Mouse (Mus musculus) gastrocnemius, postnatal 36 days (tissue): ENCODE measurements around the gene Tectb. TPM values are rescaled to one million over a fixed set of nuclear protein-coding genes. Genes with fewer than 3 reads are reported as not detected.
"Not testable (repeated sequence)": the region's sequence is repeated elsewhere in the genome, so short reads cannot be mapped to it uniquely, and the experiment has no call there.

ENCODE experiments used
- DNase-seq, 2 experiments: peaks; one replicate each; pipeline ENCODE4 v3.0.0; 2022
- intact Hi-C: fragments of 180-260 bp; cut with DNase I; formaldehyde crosslinking; loops from one replicate; pipeline ENCODE4 v1.15.1; 2025
- long read RNA-seq, 2 experiments: library from polyadenylated mRNA; stranded (forward); transcript quantifications; one replicate each; pipeline ENCODE4 v2.0.0; 2021
- total RNA-seq, 2 experiments: library from RNA; stranded (reverse); gene quantifications; 2 replicates each; pipeline ENCODE4 v1.2.3; 2021

Tectb gene
- total RNA-seq, result under 1 TPM in 1 of 2 experiments, not detected in 1; 0.18 TPM
- long read RNA-seq, experiment 1, partial matches to known transcripts, result 0 of 1 reads
- long read RNA-seq, experiment 1, other reads (novel, unspliced or antisense), result 1 of 1 reads
- long read RNA-seq, experiment 2, result 0 reads

- no peak for DNase-seq
- intact Hi-C loops, result loop anchor here (5.0 kb wide), 1 partner anchor 38 kb away; no protein-coding TSS in a partner anchor
These were observed at the start of gene Tectb for GRCm38 (mm10) chr19:55180433-55180832. TSS of gene Tectb (plus strand) at chr19:55180733.

DNA sequence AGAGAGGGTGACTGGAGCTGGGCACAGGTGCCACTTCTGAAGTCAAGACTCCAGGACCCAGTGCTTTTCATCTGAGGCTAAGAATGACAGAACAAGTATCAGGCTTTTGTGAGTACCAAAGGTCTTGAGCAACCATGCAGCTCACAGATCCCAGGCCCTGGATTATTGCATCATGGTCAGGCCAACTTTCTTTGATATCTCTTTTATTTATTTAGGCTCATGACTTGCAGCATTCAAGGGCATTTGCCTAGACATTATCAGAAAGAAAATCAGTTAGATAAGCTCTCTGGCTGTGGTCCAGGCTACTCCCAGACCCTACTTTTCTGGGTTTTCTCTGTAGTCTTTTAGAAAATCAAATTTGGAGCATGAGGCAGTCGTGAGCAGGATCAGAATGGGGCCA, 48.8 kb upstream of the Tectb start:
- DNase-seq, result no peak
- intact Hi-C loops, result no loop called here

DNA sequence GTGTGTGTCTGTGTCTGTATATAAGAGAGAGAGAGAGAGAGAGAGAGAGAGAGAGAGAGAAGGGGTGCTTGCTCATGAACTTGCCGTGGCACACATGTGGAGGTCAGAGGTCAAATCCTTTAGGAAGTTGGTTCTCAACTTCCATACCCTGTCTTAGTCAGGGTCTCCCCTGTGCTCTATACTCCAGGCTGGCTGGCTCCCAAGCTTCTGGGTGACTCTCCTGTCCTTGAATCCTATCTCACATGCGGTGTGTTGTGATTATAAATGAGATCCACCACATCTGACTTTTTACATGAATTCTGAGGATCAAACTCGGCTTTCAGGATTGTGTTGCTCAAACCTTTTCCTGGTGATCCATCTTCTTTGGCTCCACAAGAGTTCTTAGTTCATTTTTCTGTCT, 48.1 kb upstream of the Tectb start:
- intact Hi-C loops, result no loop called here

DNA sequence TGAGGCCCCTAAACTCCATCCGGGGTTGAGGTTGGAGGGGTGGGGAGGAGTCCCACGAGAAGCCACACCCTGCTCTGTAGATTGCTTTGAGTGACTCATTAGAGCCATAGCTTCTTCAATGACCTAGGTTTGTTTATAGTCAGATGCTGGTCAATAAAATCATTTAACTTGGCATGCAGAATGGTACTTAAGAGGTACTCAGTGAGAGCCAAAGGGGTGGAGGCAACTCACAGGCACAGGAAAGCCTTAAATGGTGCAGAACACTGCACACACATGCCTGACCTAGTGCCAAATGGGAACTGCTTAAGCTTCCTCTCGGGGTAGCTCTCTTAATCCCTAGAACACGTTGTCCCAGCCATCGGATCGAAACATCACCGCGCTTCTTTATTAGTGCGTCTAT, 46.0 kb upstream of the Tectb start:
- intact Hi-C loops, result no loop called here

More for the DNA sequence above, 48.1 kb upstream of the Tectb start:
- no peak for DNase-seq

GRCm38 (mm10) chr19:55135918-55136317, 44.6 kb upstream of the Tectb start:
- no peak for DNase-seq
- intact Hi-C loops, result no loop called here

More for the DNA sequence above, 46.0 kb upstream of the Tectb start:
- no peak for DNase-seq

DNA sequence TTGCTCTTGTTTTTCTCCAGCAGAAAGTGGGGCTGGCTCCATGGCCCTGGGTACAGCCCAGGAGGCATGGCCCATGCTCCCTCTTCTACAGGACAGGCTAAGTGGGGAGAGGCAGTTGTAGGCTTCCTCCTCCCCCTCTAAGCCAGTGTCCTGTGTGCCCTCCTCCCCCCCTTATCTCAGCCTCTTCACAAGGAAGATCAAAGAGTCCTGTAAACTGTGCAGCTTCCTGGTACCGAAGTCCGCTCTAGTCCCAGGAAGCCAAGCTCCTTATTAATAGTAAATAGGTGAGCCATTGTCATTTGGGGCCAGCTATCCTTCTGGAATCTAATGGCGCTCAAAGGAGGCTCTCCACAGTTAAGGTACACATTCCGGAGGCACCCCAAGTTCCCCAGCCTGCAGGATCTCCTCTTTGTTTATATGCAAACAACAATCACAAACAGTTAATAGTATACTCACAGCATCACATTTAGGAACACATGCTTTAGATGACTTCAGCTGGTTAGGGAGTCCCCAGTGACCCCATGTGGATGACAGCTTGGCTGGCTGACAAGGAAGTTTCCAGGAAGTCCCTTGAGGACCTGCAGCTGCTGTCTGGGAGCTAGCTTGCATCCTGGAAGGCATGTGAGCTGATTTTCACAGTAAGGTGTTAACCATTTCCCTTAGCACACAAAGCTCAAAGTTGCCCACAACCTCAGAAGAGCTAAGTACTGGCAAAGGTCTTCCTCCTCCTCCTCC, 43.7 kb upstream of the Tectb start:
- DNase-seq, result peak in 1 of 2 experiments; percentile 33
- intact Hi-C loops, result no loop called here

DNA sequence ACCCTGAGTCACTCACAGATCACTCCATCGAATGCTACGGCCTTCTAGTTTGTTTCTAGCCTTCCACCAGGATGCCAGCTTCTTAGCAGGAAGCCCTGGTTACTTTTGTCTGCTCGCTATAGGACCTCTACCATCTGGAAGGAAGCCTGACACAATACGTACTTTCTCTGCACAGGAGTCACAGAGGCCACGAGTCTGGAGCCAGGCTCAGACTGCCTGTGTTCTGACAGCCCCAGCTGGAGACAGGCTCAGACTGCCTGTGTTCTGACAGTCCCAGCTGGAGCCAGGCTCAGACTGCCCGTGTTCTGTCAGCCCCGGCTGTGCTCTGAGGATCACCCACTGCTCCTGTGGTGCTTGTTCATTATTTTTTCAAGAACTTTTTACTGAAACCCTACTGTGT, 42.6 kb upstream of the Tectb start:
- no peak for DNase-seq
- intact Hi-C loops, result no loop called here

GRCm38 (mm10) chr19:55138506-55138905, 42.0 kb upstream of the Tectb start:
- DNase-seq, result no peak
- intact Hi-C loops, result no loop called here

GRCm38 (mm10) chr19:55139301-55139700, 41.2 kb upstream of the Tectb start:
- DNase-seq, result no peak
- intact Hi-C loops, result no loop called here

GRCm38 (mm10) chr19:55143391-55144300, 36.9 kb upstream of the Tectb start:
- DNase-seq, result no peak
- intact Hi-C loops, result loop anchor here (5.0 kb wide), 1 partner anchor 39 kb away; the partner anchor contains the start of gene Tectb

GRCm38 (mm10) chr19:55144691-55145090, 35.8 kb upstream of the Tectb start:
- intact Hi-C loops, result loop anchor here (5.0 kb wide), 1 partner anchor 38 kb away; the partner anchor contains the start of gene Tectb
- DNase-seq, result no peak

- intact Hi-C loops, result no loop called here
These were observed 35.4 kb upstream of the Tectb start for GRCm38 (mm10) chr19:55145136-55145535.

GRCm38 (mm10) chr19:55147568-55147967, 33.0 kb upstream of the Tectb start:
- DNase-seq, result no peak
- intact Hi-C loops, result no loop called here

More at GRCm38 (mm10) chr19:55145136-55145535, 35.4 kb upstream of the Tectb start:
- DNase-seq, result no peak

GRCm38 (mm10) chr19:55148109-55148508, 32.4 kb upstream of the Tectb start:
- intact Hi-C loops, result no loop called here
- no peak for DNase-seq

- DNase-seq, result no peak
- intact Hi-C loops, result no loop called here
These were observed 30.9 kb upstream of the Tectb start for GRCm38 (mm10) chr19:55149646-55150045.

- intact Hi-C loops, result not testable (repeated sequence)
These were observed 28.3 kb upstream of the Tectb start for GRCm38 (mm10) chr19:55152274-55152673.

GRCm38 (mm10) chr19:55152983-55153382, 27.6 kb upstream of the Tectb start:
- intact Hi-C loops, result no loop called here
- no peak for DNase-seq

More at GRCm38 (mm10) chr19:55152274-55152673, 28.3 kb upstream of the Tectb start:
- not testable (repeated sequence) for DNase-seq

GRCm38 (mm10) chr19:55157029-55157428, 23.5 kb upstream of the Tectb start:
- no peak for DNase-seq
- intact Hi-C loops, result no loop called here

- intact Hi-C loops, result no loop called here
- no peak for DNase-seq
These were observed 21.9 kb upstream of the Tectb start for GRCm38 (mm10) chr19:55158606-55159005.

GRCm38 (mm10) chr19:55159826-55160225, 20.7 kb upstream of the Tectb start:
- DNase-seq, result no peak
- intact Hi-C loops, result no loop called here

DNA sequence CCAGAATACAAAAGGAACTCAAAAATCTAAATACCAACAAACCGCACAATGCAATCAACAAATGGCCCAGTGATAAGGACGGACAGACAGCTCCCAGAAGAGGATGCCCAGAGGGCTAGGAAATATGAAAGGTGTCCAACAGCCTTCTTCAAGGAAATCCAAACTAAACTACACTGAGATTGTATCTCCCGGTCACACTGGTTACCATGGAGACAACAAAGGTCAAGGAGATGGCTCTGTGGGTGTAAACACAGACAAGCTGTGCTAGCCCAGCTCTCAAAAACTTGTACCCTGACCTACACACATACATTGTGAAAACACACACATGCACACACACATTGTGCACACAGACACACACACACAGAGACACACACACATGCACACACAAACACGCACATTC, 18.3 kb upstream of the Tectb start:
- intact Hi-C loops, result no loop called here

More for the DNA sequence above, 18.3 kb upstream of the Tectb start:
- no peak for DNase-seq
